Mouse (Mus musculus) gastrocnemius, postnatal 4 days (tissue): Measurements from ENCODE around the gene Kpna7. TPM values are rescaled to one million over a fixed set of nuclear protein-coding genes. Genes with fewer than 3 reads are reported as not detected.
"Not testable (repeated sequence)": the region's sequence is repeated elsewhere in the genome, so short reads cannot be mapped to it uniquely, and the experiment has no call there.

Experiments used
- DNase-seq, 2 experiments: peaks; one replicate each; pipeline ENCODE4 v3.0.0; 2021 to 2022; ENCODE audit warnings: low spot score in 2 of 2, mixed read lengths in 2 of 2
- total RNA-seq, 2 experiments: library from RNA; stranded (reverse); gene quantifications; 2 replicates each; pipeline ENCODE4 v1.2.3; 2021

Kpna7 gene
- total RNA-seq, 2 experiments from 2014 or later = not detected

DNA sequence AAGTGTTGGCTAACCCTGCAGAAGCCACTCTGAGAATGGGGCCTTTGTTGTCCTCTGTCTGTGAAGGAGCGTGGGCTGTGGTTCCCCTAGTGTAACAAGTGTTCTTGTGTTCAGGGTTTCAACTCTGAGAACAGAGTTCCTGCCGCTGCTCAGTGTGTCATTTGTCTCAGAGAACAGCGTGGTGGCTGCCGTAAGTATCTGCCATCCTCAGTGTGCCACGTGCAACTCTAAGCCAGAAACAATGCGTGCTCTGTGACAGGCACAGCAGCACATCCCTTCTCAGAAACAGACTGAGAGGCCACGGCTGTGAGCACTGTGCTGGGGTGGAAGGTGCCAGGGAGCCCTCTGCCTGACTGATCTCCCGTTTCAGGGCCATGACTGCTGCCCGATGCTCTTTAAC lies 20.5 kb upstream of the Kpna7 start:
- DNase-seq = no peak

DNA sequence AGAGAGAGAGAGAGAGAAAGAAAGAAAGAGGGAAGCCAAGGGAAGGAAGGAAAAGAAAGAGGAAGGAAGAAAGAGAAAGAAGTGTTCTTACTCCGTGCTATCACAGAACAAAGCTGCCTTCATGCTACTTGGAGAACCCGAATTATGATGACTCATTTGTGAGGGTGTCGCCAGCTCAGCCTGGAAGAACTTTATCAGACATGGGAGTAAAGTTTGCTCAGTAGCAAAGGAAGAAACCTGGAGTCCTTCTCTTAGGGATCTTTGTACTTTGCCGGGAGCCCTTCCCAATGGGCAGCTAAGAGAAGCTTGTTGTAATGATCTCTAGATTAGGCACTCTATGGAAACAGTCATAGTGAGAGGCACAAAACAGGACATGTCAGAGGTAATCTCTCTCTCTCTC lies 18.9 kb upstream of the Kpna7 start:
- DNase-seq = no peak

DNA sequence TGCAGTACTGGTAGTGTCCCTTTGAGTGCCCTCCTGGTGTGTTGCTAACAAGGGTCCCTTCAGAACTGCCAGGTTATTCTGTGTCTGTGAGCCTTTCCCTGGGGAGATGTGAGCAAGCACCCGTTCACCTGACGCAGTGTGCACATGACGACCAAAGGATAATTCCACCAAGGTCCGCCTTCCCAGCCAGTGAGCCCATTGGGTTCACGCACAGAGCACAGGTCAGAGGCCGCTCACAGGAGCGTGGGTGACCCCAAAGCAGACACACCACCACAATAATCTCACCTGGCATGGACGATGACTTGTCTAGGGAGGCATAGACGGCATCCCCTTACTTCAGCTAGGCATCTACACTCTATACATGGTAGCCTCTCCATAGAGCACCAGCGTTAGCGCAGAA lies 17.6 kb upstream of the Kpna7 start:
- DNase-seq = not testable (repeated sequence)

DNA sequence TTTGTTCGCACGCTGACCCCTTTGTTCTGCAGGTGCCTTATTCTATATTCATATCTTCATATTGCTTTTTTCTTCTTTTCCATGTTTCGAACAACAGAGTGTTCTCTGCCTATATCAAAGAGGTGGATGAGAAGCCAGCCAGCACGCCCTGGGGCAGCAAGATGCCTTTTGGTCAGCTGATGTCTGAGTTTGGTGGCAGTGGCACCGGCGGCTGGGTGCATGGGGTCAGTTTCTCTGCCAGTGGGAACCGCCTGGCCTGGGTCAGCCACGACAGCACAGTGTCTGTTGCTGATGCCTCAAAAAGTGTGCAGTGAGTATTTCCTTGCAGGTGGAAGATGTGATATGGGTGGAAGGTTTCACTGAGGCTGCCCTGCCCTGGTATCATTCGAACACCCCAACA lies 17.1 kb upstream of the Kpna7 start:
- DNase-seq = no peak

DNA sequence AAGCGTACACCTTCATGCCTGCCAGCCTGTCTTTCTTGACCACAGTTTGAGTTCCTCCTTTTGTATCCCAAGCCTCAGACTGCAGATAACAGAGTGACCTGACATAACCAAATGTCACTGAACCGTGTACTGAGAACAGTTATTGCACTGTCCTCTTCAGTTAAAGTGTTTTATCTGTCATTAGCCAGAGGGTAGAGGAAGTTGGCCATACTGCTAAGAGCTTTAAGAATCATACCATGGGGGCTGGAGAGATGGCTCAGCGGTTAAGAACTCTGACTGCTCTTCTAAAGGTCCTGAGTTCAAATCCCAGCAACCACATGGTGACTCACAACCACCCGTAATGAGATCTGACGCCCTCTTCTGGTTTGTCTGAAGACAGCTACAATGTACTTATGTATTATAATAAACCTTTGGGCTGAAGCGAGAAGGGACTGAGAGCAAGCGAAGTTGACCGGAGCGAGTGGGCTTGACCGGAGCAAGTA lies 14.6 kb upstream of the Kpna7 start:
- DNase-seq = no peak

DNA sequence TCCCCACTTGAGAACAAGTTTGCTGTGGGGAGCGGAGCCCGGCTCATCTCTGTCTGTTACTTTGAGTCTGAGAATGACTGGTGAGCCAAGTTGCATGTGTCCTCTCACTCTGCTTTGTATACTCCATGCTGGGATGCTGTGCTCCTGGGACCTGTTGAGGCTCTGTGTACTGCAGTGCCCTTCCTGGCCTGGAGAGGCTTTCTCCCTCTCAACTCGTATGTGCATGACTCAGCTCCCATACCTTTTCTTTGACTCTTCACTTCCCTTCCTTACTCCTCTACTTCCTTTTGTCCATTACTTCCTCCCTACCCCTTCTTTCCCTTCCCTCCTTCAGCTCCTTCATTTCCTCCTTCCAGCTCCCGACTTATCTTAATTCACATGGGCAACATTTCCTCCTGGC lies 12.4 kb upstream of the Kpna7 start:
- no peak for DNase-seq

DNA sequence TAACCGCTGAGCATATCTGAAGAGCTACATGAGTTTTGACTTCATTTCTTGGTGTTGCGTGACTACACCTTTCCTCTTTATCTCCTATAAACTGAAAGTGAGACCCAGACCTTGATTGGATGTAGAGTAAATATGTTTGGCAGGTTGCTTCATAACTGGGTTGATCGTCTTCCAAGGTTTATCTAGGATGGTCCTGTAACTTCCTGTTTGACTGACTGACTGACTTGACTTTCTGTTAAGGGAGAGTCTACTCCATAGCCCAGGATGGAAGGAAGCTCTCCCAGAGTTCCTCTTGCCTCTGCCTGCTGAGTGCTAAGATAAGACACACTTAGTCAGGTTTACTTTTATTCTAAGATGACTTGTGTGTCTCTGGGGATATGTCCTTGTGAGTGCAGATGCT lies 6.0 kb upstream of the Kpna7 start:
- no peak for DNase-seq

DNA sequence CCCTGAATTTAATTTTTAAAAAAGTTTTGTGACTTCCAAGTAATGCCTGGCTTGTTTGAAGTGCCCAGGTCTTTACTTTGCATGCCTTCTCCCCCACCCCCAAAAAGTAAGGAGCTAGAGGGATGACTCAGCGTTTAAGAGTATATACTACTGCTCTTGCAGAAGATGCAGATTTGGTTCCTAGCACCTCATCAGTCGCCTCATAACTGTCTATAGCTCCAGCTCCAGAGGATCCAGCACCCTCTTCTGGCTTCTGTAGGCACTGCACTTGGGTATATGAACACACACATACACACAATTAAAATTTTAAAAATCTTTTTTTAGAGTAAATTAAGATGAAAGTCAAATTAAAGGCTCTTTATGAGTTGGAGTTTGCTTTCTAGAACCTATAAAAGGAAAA lies 4.4 kb upstream of the Kpna7 start:
- DNase-seq = no peak

DNA sequence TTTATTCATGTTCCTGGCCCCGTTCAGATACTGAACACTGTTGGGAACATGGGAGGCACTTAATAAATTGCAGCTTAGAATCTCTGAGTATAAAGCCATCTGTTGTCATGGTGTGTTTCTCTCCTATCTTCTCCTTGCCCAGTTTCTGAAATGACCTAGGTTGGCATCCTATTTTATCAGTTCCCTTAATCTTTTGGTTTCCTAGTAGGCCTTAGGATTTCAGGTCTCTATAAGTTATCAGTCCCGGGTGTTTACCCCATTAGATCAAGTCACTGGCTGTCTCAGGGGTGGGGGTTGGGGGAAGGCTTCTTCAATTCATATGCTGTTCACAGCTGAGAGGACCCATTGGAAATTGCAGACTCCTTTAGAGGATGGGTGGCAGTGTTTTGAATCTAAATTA lies 992 bp upstream of the Kpna7 start:
- DNase-seq = no peak

DNA sequence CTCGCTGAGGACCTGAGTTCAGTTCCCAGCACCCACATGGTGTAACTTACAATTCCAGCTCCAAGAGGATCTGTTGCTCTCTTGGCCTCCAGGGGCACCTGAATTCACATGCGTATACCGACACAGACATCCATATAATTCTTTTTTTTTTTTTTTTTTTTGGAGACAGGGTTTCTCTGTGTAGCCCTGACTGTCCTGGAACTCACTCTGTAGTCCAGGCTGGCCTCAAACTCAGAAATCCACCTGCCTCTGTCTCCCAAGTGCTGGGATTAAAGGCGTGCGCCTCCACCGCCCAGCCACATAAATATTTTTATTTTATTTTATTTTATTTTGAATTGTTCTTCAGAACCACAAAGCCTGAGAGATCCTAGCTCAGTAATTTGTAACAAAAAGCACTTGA lies 629 bp downstream of the Kpna7 start:
- not testable (repeated sequence) for DNase-seq

DNA sequence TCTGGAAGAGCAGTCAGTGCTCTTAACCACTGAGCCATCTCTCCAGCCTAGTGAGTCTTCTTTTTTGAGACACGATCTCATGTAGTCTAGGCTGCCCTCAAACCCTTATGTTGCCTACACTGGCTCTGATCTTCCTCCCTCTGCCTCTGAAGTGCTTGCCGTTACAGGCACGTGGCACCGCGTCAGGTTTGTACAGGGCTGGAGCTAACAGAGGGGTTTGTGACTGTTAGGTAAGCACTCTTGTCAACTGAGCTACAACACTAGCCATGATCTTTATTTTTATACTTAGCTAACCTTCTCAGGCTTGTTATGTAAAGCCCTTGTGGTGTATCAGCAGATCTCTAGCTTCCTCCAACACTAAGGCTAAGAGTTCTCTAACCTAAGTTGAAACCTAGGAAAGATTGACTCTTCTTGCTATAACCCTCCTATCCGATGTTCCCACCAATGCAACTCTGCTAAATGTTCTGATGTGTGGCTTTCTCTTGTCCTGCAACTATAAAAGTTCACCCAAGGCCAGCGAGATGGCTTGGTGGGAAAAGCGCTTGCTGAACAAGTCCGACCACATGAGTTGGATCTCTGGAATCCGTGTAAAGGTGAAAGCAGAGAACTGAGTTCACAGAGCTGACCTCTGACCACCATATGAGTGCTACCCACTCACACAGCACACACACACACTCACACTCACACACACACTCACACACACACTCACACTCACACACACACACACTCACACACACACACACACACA lies 1.8 kb downstream of the Kpna7 start:
- DNase-seq = no peak

DNA sequence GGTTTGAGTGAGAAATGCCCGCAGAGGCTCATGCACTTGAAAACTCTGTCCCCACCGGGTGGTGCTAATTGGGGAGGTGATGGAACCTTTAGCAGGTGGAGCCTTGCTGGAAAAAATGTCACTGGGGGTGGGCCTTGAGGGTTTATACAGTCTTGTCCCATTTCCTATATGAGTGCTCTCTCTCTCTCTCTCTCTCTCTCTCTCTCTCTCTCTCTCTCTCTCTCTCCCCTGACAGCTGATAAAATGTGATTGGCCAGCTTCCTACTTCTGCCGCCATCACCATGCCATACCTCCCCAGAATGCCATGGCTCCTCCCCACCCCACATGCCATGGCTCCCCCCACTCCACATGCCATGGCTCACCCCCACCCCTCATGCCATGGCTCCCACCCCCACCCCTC lies 8.7 kb downstream of the Kpna7 start:
- no peak for DNase-seq

DNA sequence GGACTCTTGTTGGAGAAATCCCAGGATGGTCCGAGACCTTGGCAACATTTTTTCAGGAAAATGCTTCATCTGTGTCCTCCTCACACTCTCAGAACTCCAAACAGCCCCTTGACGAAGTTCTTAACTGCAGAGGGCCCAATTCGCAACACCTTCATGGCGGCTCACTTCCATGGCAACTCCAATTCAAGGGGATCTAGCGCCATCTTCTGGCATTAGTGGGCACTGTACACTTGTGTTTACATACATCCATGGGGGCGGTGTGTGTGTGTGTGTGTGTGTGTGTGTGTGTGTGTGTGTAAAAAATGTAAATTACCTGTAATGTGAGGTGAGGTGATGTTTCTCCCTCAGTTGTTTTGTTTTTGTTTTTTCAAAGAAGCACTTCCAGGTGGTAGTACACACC lies 12.5 kb downstream of the Kpna7 start:
- no peak for DNase-seq

DNA sequence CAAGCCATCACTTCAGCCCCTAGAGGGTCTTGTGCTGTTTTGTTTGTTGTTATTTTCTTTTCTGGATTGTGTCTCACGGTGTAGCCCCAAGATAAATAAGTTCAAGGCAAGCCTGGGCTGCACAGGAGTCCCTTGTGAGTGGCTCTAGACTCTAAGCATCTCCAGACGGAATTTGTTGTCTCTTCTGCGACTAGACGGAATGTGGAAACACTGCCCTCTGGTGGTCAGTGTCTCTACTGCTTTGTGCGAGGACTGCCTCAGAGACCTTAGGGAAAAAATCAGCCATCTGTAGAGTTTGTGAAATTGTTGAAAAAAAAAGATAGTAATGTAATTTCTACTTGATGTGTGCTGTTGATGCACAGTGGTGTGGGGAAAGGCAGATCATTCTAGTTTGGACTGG lies 14.1 kb downstream of the Kpna7 start:
- DNase-seq = peak; percentile 48 to 75

DNA sequence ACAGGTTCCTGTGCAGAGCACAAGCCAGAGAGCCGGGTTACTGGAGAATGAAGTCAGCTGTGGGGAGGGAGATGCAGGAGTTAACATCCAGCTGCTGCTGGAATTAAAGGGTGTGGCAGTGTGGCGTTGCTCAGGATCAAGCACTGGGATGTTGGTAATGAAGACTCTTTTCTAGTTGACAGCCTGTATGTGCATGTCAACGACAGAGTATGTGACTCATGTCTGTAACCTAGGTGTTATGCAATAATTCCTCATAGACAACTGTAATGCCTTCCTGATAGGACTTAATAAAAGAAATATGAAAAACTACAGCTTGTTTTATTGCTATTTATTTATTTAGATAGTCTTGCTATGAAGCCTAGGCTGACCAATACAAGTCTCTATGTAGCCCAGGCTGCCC lies 15.0 kb downstream of the Kpna7 start:
- DNase-seq = no peak

DNA sequence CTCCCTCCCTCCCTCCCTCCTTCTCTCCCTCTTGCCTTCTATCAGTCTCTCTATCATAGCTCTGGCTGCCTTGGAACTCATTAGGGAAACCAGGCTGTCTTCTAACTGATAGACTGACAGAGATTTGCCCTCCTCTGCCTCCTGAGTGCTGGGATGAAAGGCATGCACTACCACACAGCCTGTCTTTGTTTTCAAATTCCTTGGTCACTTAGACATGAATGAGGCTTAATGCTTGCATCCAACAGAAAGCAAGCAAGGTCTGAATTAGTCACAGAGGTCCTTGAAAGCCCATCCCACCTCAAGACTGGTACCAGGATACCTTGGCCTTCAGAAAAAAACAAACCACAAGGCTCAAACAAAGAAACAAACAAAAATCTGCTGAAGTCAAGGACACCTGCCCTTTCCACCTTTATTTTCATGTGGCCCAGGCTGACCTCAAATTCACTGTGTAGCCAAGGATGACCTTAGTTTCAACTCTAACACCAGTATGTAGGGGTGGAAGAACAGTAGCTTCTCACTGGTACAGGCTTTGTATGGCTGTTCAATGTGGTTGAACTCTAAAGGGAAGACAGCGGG lies 19.0 kb downstream of the Kpna7 start:
- DNase-seq = no peak

DNA sequence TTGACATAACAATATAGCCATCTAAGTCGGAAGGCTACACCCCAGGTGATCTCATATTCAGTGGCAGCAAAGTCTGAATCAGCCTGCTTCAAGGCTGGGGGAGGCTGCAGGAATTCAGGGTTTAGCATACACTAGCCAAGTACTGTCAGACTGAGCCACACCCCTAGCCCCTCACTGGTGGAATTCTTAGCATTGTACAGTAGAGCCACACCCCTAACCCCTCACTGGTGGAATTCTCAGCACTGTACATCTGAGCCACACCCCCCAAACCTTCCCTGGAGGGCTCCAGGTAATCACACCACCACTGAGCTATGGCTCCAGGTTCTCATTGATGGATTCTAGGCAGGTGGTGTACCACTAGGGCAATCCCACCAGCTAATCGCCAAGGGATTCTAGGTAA lies 24.3 kb downstream of the Kpna7 start:
- no peak for DNase-seq

DNA sequence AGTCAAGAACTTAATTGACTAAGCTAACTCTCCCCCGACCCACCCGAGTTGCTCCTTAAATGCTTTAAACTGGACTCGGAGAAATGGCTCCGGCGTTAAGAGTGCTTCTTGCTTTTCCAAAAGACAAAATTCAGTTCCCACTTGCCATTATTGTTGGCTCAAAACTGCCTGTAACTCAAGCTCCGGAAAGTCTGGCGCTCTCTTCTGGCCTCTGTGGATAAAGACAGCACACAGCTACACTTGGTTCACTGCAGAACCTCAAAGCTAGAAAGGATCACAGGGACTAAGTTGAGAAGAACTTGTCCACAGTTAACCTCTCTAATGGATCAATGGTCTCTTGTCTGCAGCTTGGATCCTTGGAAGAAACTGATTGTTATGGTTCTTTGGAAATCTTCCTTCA lies 25.1 kb downstream of the Kpna7 start:
- no peak for DNase-seq

DNA sequence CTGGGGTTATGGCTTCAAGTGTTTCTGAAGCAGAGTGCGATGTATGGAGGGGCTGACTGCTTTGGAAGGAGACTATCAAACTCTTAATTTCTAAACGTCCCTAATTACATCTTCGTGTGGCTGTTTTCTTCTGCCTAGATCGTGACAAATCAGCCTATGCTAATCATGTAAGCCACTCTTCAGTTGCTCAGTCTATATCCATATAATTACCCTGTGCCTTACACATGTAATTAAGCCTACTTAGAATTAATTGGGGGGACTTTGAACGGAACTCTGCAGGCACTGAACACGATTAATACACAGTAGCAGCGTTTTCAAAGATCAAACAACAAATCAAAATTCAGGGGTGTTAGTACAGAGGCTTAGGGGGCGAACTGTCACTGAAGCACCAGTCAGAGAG lies 25.9 kb downstream of the Kpna7 start:
- DNase-seq = no peak

DNA sequence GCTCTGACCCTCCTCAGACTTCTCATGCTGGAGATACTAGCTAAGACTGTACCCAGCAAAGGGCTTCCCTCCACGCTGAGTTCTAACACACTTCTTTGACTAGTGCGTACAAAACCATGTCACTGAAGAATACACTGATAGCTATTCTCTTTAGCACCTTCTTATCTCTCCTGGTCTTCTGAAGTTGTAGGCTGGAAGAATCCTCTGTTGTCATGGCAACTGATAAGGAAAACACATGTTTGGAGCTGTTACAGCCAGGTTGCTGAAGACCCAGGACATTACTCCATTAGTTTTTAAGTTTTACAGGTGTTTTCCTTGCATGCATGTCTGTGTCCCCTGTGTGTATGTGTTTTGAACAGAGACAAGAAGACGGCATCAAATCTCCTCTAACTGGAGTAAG lies 29.6 kb downstream of the Kpna7 start:
- DNase-seq = not testable (repeated sequence)

DNA sequence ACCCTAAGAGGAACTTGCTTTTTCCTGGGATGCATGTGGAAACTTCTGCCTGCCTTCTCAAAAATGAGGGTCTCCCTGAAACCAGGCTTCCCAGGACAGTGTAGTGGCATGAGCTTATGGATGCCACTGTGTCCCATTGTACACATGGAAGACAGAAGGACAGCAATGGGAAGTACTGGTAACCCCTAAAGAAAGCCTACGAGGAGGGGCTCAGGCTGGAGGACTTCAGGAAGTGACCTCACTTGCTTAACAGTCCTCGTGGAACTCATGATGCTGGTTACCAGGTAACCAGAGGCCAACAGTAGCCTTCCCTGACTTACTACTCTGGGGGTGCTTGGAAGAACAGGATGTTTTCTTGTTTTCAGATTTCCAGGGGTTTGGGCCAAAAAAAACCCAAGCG lies 41.1 kb downstream of the Kpna7 start, which contains the start of gene 1700018F24Rik:
Gene 1700018F24Rik, plus strand, starts transcription at position 301 of the 400 bp plus-strand sequence.
- not testable (repeated sequence) for DNase-seq

DNA sequence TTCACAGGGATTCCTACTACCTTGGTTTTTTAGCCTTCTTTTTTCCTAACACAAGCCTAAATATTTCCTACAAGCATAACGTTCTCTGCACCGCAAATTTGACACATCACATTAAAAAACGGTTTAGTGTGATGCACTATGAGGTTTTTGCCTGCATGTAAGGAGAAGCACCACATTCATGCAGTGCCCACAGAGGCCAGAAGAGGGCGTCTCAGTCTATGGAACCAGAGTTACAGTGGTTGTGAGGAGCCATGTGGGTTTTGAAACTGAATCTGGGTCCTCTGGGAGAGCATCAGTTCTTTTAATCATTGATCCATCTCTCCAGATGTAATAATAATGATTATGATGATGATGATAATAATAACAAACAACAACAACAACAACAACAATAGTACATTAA lies 42.2 kb downstream of the Kpna7 start:
- DNase-seq = no peak

DNA sequence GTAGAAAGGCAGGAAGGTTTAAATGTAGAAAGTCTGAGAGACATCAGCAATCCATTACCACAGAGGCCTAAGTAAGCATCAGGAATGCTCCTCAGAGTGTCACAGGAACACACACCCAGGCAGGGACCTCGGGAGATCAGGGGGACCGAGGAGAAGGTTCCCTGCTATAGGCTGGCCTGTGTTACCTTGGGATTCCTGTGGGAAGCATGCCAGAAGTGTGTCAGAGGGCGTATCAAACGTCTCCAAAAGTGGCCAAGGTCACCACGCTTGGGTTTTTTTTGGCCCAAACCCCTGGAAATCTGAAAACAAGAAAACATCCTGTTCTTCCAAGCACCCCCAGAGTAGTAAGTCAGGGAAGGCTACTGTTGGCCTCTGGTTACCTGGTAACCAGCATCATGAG lies 51.4 kb downstream of the Kpna7 start, which contains the start of gene Gm4871:
Gene Gm4871, minus strand, starts transcription at position 364 of the 400 bp plus-strand sequence.
- DNase-seq = not testable (repeated sequence)
